Mouse (Mus musculus) neural tube, embryonic 11.5 days (tissue): ENCODE results near the gene Epb41l5. TPM values are rescaled to one million over a fixed set of nuclear protein-coding genes. Genes with fewer than 3 reads are reported as not detected.
A peak's percentile ranks its signal among the peaks of the same experiment; 100 is the strongest.

Experiments
- ATAC-seq: fragments of 200-750 bp; cut with Nextera tagmentation; 2 replicates; pipeline ENCODE4 v1.8.0; 2017; ENCODE audit warnings: moderate number of reproducible peaks, mild to moderate bottlenecking, moderate TSS enrichment, moderate library complexity; ENCODE audit not compliant: insufficient read depth, low FRiP score, low TSS enrichment
- DNase-seq: peaks from one replicate; pipeline ENCODE4 v3.0.0-alpha.2; 2015; ENCODE audit warnings: low spot score
- H3K27ac ChIP-seq: fragments of 300-500 bp; sonication (generic); 2 replicates; pipeline ENCODE4 v1.5.1; 2014; ENCODE audit warnings: low read depth, mild to moderate bottlenecking, low read length
- H3K27me3 ChIP-seq: fragments of 300-500 bp; sonication (generic); 2 replicates; pipeline ENCODE4 v1.6.1; 2014; ENCODE audit warnings: mild to moderate bottlenecking, low read length, mixed read lengths; ENCODE audit not compliant: control insufficient read depth, insufficient read depth
- H3K36me3 ChIP-seq: fragments of 300-500 bp; sonication (generic); 2 replicates; pipeline ENCODE4 v1.6.1; 2014; ENCODE audit warnings: mild to moderate bottlenecking, low read length, moderate library complexity, mixed read lengths; ENCODE audit not compliant: control insufficient read depth, insufficient read depth
- H3K4me1 ChIP-seq: fragments of 300-500 bp; sonication (generic); 2 replicates; pipeline ENCODE4 v1.6.1; 2014; ENCODE audit warnings: low read length, mixed read lengths; ENCODE audit not compliant: control insufficient read depth, insufficient read depth
- H3K4me2 ChIP-seq: fragments of 300-500 bp; sonication (generic); 2 replicates; pipeline ENCODE4 v1.6.1; 2014; ENCODE audit warnings: low read depth, mild to moderate bottlenecking, moderate library complexity
- H3K4me3 ChIP-seq: fragments of 300-500 bp; sonication (generic); 2 replicates; pipeline ENCODE4 v1.5.1; 2014; ENCODE audit warnings: low read depth, low read length
- H3K9ac ChIP-seq: fragments of 300-500 bp; sonication (generic); 2 replicates; pipeline ENCODE4 v1.6.1; 2014; ENCODE audit warnings: mild to moderate bottlenecking, low read length
- H3K9me3 ChIP-seq: fragments of 300-500 bp; sonication (generic); 2 replicates; pipeline ENCODE4 v1.6.1; 2016; ENCODE audit warnings: low read length; ENCODE audit not compliant: control insufficient read depth
- WGBS: fragments of 180-500 bp; shearing (Covaris S2); extraction: QIAGEN DNeasy Blood & Tissue Kit; methylation state at CpG from one replicate; pipeline ENCODE4 v1.1.7; 2014; 5-methylcytosine and 5-hydroxymethylcytosine counted together
- polyA plus RNA-seq: library from polyadenylated mRNA; unstranded; fragments of >200 nt; fragmentation: Nextera tagmentation; extraction: Ambion mirVana; gene quantifications from 2 replicates; pipeline ENCODE4 v1.2.1, GENCODE M21; 2014

Gene Epb41l5
- polyA plus RNA-seq, 1 experiment from 2014 or later = 33.3 TPM

DNA sequence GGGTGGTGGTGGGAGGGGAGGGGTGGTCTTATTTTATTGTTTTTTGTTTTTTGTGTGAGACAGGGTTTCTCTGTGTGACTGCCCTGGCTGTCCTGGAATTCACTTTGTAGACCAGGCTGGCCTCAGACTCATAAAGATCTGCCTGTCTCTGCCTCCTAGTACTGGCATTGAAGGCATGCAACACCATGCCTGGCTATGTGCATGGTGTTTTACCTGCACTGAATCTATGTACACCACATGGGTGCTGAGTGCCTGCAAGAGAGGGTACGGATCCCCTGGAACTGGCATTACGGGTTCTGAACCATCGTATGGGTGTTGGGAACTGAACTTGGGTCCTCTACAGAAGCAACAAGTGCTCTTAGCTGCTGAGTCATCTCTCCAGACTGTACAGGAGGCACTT lies 142.8 kb downstream of the Epb41l5 start:
- Histone ChIP-seq H3K9me3 (no peaks in the 10 kb centered on the region), H3K9ac (no peak overlapping the region), H3K4me1 (peaks cover 3% of the 10 kb centered on the region; the same call in 1 of the 2 replicates), H3K27me3 (no peaks in the 10 kb centered on the region), H3K4me3 (no peak overlapping the region), H3K27ac (no peak overlapping the region), H3K36me3 (no peaks in the 10 kb centered on the region), H3K4me2 (no peak overlapping the region)
- DNase-seq (no peak), ATAC-seq (no peak)
- 86% methylated on average over 3 of the region's 3 CpGs for WGBS

DNA sequence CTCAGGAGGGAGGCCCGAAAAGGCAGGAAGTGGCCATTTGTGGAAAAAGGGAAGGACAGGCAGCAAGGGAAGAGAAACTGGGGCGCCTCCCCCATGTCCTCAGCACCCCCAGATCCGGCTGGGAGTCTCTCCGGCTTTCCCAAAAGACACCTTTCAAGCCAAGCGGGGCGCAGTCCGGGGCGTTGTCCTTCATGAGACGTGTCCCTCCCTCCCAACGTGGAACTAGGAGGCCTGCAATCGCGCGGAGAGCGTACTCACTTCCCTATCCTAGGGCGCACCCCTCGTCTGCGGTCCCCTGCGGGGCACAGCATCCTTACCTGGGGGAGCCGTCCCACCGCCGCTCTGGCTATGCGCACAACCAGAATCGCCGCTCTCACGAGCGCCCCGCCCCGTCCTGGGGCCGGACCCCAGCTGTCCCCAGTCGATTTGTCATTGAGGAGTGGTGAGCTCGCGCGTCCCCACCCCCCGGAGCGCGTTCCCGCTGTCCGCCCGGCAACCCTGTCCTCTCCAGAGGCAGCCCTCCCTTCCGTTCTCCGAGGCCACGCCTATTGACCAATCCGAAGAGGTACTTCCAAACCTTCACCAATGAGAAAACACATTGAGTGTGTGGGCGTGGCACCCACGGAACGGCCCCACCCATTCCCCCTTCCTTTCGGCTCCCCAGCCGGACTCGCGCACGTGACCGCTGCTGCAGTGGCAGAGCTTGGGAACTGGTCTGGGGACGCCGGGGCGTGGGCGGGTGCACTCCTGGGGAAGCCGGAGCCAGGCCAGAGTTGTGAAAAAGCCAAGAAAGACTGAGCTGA lies 144.3 kb downstream of the Epb41l5 start, which contains the start of gene Ralb:
Ralb (minus strand) TSS at position 535 of the 803 bp plus-strand sequence.
- no peaks in the 10 kb centered on the region for H3K27me3 ChIP-seq
- peak within 1 kb of the TSS; percentile 65 for H3K4me2 ChIP-seq
- peaks cover 3% of the 10 kb centered on the region; the same call in 1 of the 2 replicates for H3K4me1 ChIP-seq
- 0% methylated on average over 53 of the region's 57 CpGs for WGBS
- H3K4me3 ChIP-seq = peak within 1 kb of the TSS; percentile 62
- peak within 1 kb of the TSS; percentile 66 for H3K9ac ChIP-seq
- H3K36me3 ChIP-seq = no peaks in the 10 kb centered on the region
- ATAC-seq = peak; percentile 99
- H3K9me3 ChIP-seq = no peaks in the 10 kb centered on the region
- DNase-seq = peak; percentile 93
- H3K27ac ChIP-seq = no peak within 1 kb of the TSS

DNA sequence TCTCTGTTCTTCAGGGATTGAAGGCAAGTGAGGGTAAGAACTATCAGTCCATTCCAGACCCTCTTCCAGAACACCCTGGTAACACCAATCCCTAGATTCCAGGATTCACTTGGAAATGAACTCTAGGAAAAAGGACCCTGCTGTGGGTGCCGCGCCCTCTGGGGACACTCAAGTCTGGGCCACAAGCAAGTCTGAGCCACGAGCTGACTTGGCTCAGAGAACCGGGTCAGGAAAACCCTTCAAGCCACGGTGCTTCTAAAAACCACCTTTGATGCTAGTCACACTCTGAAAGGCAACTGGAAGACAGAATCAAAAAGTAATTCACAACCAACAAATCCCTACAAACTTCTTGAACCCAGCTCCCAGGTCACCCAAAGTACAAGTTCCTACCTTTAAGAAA lies 145.0 kb downstream of the Epb41l5 start:
- peak; percentile 17 for DNase-seq
- H3K4me2 ChIP-seq = peak overlapping the region; percentile 65
- no peaks in the 10 kb centered on the region for H3K27me3 ChIP-seq
- H3K4me1 ChIP-seq = peaks cover 3% of the 10 kb centered on the region; the same call in 1 of the 2 replicates
- H3K36me3 ChIP-seq = no peaks in the 10 kb centered on the region
- WGBS = 29% methylated on average over 5 of the region's 5 CpGs
- ATAC-seq = no peak
- H3K9me3 ChIP-seq = no peaks in the 10 kb centered on the region
- peak overlapping the region; percentile 62 for H3K4me3 ChIP-seq
- H3K27ac ChIP-seq = no peak overlapping the region
- H3K9ac ChIP-seq = no peak overlapping the region; the same call in 1 of the 2 replicates

DNA sequence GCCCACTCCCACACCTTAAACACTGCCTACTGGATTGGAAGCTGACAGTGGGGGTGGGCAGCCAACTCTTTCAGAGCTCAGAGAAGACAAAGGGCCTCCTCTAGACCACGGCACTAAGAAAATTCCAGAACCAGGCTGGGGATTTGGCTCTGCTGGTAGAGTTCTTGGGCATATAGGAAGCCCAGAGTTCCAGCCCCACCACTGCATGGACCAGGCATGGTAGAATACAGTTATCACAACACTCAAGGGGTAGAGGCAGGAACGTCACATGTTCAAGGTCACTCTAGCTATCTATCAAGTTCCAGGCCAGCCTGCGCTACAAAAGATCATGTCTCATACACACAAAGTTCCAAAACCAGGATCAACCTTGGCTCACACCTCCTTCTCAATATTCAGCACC lies 145.6 kb downstream of the Epb41l5 start:
- Histone ChIP-seq H3K4me2 (peak overlapping the region; percentile 65), H3K36me3 (no peaks in the 10 kb centered on the region), H3K9me3 (no peaks in the 10 kb centered on the region), H3K4me3 (no peak overlapping the region), H3K4me1 (peaks cover 3% of the 10 kb centered on the region; the same call in 1 of the 2 replicates), H3K27me3 (no peaks in the 10 kb centered on the region), H3K27ac (no peak overlapping the region), H3K9ac (no peak overlapping the region)
- 90% methylated on average over 3 of the region's 3 CpGs for WGBS
- ATAC-seq = no peak
- no peak for DNase-seq

GRCm38 (mm10) chr1:119502729-119503128 lies 146.1 kb downstream of the Epb41l5 start:
- peaks cover 3% of the 10 kb centered on the region; the same call in 1 of the 2 replicates for H3K4me1 ChIP-seq
- ATAC-seq (no peak), DNase-seq (no peak)
- H3K4me2 ChIP-seq = peak overlapping the region; percentile 65; the same call in 1 of the 2 replicates
- no peaks in the 10 kb centered on the region for H3K9me3 ChIP-seq
- H3K4me3 ChIP-seq = no peak overlapping the region
- H3K36me3 ChIP-seq = no peaks in the 10 kb centered on the region
- no peaks in the 10 kb centered on the region for H3K27me3 ChIP-seq
- no peak overlapping the region for H3K9ac ChIP-seq
- no peak overlapping the region for H3K27ac ChIP-seq
- WGBS = 94% methylated on average over 11 of the region's 11 CpGs

- no peaks in the 10 kb centered on the region for H3K27me3 ChIP-seq
- H3K4me2 ChIP-seq = no peak overlapping the region
- no peaks in the 10 kb centered on the region for H3K9me3 ChIP-seq
- peaks cover 3% of the 10 kb centered on the region; the same call in 1 of the 2 replicates for H3K4me1 ChIP-seq
- ATAC-seq (no peak), DNase-seq (no peak)
- H3K27ac ChIP-seq = no peak overlapping the region
- no peak overlapping the region for H3K9ac ChIP-seq
- no peak overlapping the region for H3K4me3 ChIP-seq
- WGBS = 88% methylated on average over 8 of the region's 8 CpGs
- H3K36me3 ChIP-seq = no peaks in the 10 kb centered on the region
These were observed 146.9 kb downstream of the Epb41l5 start for GRCm38 (mm10) chr1:119501881-119502280.

DNA sequence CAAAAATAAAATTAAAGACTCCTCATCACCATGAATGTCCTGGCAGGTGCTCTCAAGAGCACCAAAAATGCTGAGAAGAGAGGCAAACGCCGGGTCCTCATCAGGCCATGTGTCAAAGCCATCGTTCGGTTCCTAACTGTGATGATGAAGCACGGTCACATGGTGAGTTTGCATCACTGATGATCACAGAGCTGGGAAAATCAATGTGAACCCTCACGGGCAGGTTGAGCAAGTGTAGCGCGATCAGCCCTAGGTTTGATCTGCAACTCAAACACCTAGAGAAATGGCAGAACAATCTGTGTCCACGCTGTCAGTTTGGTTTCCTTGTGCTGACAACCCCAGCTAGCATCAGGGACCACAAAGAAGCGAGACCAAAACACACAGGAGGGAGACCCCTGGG lies 149.3 kb downstream of the Epb41l5 start:
- Histone ChIP-seq H3K27ac (no peak overlapping the region), H3K36me3 (no peaks in the 10 kb centered on the region), H3K9me3 (no peaks in the 10 kb centered on the region), H3K9ac (no peak overlapping the region), H3K4me3 (no peak overlapping the region), H3K4me1 (no peaks in the 10 kb centered on the region; the same call in 1 of the 2 replicates), H3K4me2 (no peak overlapping the region), H3K27me3 (no peaks in the 10 kb centered on the region)
- DNase-seq (no peak), ATAC-seq (no peak)
- 92% methylated on average over 10 of the region's 10 CpGs for WGBS

DNA sequence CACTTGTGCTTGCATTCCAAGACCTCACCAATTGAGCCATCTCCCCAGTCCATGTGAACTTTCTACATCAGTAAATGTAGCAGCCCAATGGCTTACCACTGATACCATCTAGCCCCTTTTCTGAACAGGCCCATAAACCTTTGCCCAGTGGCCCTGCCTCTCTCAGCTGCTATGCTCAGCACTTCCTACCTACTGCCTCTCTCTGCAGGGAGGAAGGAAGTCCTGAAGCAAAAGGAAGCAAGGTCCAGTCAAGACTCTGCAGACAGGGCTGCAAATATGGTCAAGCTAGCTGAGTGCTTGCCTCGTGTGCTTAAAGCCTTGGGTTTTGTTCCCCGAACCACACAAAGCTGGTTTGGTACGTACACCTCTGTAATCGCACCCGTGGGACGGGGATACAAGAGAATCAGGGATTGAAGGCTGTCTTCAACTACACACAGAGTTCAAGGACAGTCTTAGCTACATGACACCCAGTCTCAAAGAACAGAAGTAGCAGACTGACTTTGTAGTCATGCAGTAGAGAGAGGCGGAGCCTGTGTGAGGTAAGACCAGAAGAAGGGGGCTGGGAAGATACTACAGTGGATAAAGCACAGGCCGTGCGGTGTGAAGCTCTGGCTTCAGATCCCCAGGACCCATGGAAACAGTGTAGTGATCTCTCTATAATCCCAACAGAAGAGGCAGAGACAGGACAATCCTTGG lies 150.1 kb downstream of the Epb41l5 start:
- H3K4me3 ChIP-seq = no peak overlapping the region
- no peak overlapping the region for H3K27ac ChIP-seq
- 83% methylated on average over 9 of the region's 9 CpGs for WGBS
- H3K9me3 ChIP-seq = no peaks in the 10 kb centered on the region
- no peaks in the 10 kb centered on the region for H3K36me3 ChIP-seq
- no peaks in the 10 kb centered on the region; the same call in 1 of the 2 replicates for H3K4me1 ChIP-seq
- no peak overlapping the region for H3K9ac ChIP-seq
- DNase-seq (no peak), ATAC-seq (no peak)
- no peaks in the 10 kb centered on the region for H3K27me3 ChIP-seq
- no peak overlapping the region for H3K4me2 ChIP-seq
